Mouse (Mus musculus) gastrocnemius, postnatal 10 days (tissue): Measurements from ENCODE around the gene Lrrc25. TPM values are rescaled to one million over a fixed set of nuclear protein-coding genes. Genes with fewer than 3 reads are reported as not detected.

Experiments used
- total RNA-seq, 2 experiments: library from RNA; stranded (reverse); gene quantifications; 2 replicates each; pipeline ENCODE4 v1.2.3; 2021

Lrrc25 gene
- total RNA-seq, 2 experiments from 2014 or later: 1.2 to 3.0 TPM

Other genes with a start within 250 kb of the Lrrc25 start
- 10 to 100 TPM; 18.4 to 20.2 TPM for gene Comp, start 242.6 kb upstream of the Lrrc25 start, total RNA-seq
- 10 to 100 TPM in 1 of 2 experiments, 1 to 10 TPM in 1; 8.9 to 12.0 TPM for gene Crtc1, start 176.6 kb upstream of the Lrrc25 start, total RNA-seq
- 1 to 10 TPM; 6.3 to 7.4 TPM for gene Klhl26, start 139.2 kb upstream of the Lrrc25 start, total RNA-seq
- under 1 TPM; 0.18 to 0.26 TPM for gene Tmem59l, start 128.8 kb upstream of the Lrrc25 start, total RNA-seq
- gene Crlf1, start 123.0 kb upstream of the Lrrc25 start, total RNA-seq: 1 to 10 TPM; 2.8 to 3.4 TPM
- gene Rex1bd, start 109.4 kb upstream of the Lrrc25 start, total RNA-seq: 100 to 1,000 TPM; 120 to 129 TPM
- 1,000 to 10,000 TPM; 1,232 to 1,261 TPM for gene Uba52, start 105.4 kb upstream of the Lrrc25 start, total RNA-seq
- 100 to 1,000 TPM; 135 to 145 TPM for gene Fkbp8, start 88.4 kb upstream of the Lrrc25 start, total RNA-seq
- 10 to 100 TPM; 57.8 to 61.0 TPM for gene Kxd1, start 88.2 kb upstream of the Lrrc25 start, total RNA-seq
- 10 to 100 TPM; 12.7 to 19.8 TPM for gene Ell, start 76.7 kb upstream of the Lrrc25 start, total RNA-seq
- 10 to 100 TPM; 30.0 to 31.6 TPM for gene Isyna1, start 21.8 kb upstream of the Lrrc25 start, total RNA-seq
- gene Ssbp4, start 7.3 kb upstream of the Lrrc25 start, total RNA-seq: 10 to 100 TPM; 31.1 to 40.1 TPM
- not detected for gene Gdf15, start 16.3 kb downstream of the Lrrc25 start, total RNA-seq
- gene Pgpep1, start 44.2 kb downstream of the Lrrc25 start, total RNA-seq: 10 to 100 TPM; 22.5 to 23.4 TPM
- gene Lsm4, start 57.1 kb downstream of the Lrrc25 start, total RNA-seq: 10 to 100 TPM; 82.3 to 83.0 TPM
- 100 to 1,000 TPM in 1 of 2 experiments, 10 to 100 TPM in 1; 79.2 to 130 TPM for gene Jund, start 82.8 kb downstream of the Lrrc25 start, total RNA-seq
- not detected for gene Iqcn, start 87.3 kb downstream of the Lrrc25 start, total RNA-seq
- not detected for gene Gm3336, start 102.4 kb downstream of the Lrrc25 start, total RNA-seq
- gene Pde4c, start 107.6 kb downstream of the Lrrc25 start, total RNA-seq: 1 to 10 TPM; 2.5 to 3.0 TPM
- gene Rab3a, start 138.5 kb downstream of the Lrrc25 start, total RNA-seq: 10 to 100 TPM; 44.6 to 50.4 TPM
- gene Mpv17l2, start 144.8 kb downstream of the Lrrc25 start, total RNA-seq: 10 to 100 TPM; 30.1 to 31.4 TPM
- 10 to 100 TPM; 39.4 to 47.2 TPM for gene Pik3r2, start 160.6 kb downstream of the Lrrc25 start, total RNA-seq
- 1 to 10 TPM; 7.2 to 8.9 TPM for gene Mast3, start 188.9 kb downstream of the Lrrc25 start, total RNA-seq
- gene Il12rb1, start 192.3 kb downstream of the Lrrc25 start, total RNA-seq: under 1 TPM; 0.16 to 0.23 TPM
- 10 to 100 TPM in 1 of 2 experiments, 1 to 10 TPM in 1; 4.3 to 27.1 TPM for gene Arrdc2, start 223.6 kb downstream of the Lrrc25 start, total RNA-seq
- 1 to 10 TPM; 3.7 to 3.8 TPM for gene Kcnn1, start 247.1 kb downstream of the Lrrc25 start, total RNA-seq